Mouse (Mus musculus) megakaryocyte progenitor cell, adult 5-6 weeks (primary cell): ENCODE measurements around the gene Cd72. TPM values are rescaled to one million over a fixed set of nuclear protein-coding genes. Genes with fewer than 3 reads are reported as not detected.
A peak's percentile ranks its signal among the peaks of the same experiment; 100 is the strongest.
"Not testable (repeated sequence)": the region's sequence is repeated elsewhere in the genome, so short reads cannot be mapped to it uniquely, and the experiment has no call there.

ENCODE experiments used
- ATAC-seq: replicated peaks from 2 replicates; pipeline ENCODE4 v1.8.0; 2016; ENCODE audit warnings: mild to moderate bottlenecking, moderate TSS enrichment, inconsistent platforms; ENCODE audit not compliant: poor library complexity
- total RNA-seq, 2 experiments: library from RNA; stranded (forward) in 1 of 2; stranded (reverse) in 1 of 2; fragments of 157-497, 149-512 nt in 1 of 2; fragments of 200-1000 nt in 1 of 2; gene quantifications; 2 replicates each; pipeline versions ENCODE4 v1.2.3 to v1.2.4; 2015 to 2017

Cd72 gene
- total RNA-seq (2015) (2.2 and 6.3 TPM in 2 replicates), total RNA-seq (2017) (8.2 and 8.7 TPM in 2 replicates)

DNA sequence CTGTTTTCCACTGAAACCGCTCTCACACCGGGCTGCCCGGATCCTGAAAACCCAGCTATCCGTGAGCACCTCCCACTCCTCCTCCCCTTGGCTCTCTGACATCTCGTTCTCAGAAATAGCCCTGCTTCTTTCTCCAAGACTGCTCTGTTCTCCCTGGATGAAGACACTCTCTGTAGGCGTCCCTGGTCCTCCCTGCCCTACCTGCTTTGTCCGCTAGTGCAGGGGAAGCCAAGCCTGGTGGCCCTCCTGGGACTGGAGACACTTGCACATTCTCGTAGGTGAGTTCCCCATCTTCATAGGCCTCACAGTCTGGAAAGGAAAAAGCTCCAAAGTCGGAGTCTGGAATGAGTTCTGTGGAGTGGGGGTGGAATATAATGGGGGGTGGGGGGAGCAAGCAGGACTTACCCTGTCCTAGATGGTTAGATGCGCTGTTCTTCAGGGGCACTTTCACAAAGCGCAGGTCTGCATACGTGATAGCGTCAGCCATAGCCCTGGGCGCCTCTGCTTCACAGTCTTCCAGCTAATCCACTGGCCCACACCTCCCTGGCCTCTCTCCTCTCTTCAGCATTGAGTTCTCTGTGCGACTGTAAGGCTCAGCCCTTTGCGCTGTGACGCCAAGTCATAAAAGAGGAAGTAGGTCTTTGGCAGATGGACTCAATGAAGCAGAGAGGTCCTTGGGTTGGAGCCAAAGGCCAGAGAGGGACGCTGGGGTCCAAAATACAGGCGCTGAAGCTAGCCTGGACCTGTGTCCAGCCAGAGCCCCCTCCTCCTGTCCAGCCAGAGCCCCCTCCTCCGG is at the start of gene Cd72:
TSS of gene Cd72 (minus strand) at position 588 of the 796 bp plus-strand sequence.
- ATAC-seq: peak; percentile 73

DNA sequence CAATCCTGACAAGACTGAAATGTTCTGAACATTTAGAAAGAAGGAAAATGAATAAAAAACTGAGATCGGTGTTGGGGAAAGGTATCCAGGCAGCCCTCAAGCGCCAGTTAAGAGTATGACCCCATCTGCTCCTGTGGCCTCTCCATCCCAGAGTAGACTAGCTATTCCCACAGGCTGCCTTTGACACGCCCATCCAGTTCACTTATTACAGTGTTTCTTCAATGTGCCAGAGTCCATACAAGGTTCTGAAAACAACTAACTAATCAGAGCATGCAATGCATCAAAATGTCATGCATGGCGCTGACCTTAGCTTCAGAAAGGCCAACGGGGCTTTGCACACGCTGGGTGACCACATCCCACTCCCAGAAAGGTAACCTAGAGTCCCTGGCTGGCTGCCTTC is 49.1 kb upstream of the Cd72 start:
- ATAC-seq: no peak

DNA sequence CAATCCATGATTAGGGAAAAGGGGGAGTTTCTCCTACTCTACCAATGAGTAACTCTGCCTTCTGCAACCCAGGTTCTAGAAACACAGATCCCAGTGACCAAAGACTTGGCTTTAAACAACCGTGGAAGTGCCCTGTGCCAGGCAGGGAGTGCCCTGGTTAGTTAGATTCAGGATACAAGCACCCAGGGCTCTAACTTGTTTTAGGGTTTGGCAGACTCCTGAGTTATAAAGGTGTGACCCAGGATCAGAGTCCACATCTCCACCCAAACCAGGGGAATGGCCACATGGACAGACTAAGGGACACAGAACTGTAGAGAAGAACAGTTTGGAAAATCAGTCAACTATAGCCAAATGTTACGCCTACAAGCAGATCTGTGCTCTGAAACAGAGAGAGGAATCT is 48.6 kb upstream of the Cd72 start:
- no peak for ATAC-seq

DNA sequence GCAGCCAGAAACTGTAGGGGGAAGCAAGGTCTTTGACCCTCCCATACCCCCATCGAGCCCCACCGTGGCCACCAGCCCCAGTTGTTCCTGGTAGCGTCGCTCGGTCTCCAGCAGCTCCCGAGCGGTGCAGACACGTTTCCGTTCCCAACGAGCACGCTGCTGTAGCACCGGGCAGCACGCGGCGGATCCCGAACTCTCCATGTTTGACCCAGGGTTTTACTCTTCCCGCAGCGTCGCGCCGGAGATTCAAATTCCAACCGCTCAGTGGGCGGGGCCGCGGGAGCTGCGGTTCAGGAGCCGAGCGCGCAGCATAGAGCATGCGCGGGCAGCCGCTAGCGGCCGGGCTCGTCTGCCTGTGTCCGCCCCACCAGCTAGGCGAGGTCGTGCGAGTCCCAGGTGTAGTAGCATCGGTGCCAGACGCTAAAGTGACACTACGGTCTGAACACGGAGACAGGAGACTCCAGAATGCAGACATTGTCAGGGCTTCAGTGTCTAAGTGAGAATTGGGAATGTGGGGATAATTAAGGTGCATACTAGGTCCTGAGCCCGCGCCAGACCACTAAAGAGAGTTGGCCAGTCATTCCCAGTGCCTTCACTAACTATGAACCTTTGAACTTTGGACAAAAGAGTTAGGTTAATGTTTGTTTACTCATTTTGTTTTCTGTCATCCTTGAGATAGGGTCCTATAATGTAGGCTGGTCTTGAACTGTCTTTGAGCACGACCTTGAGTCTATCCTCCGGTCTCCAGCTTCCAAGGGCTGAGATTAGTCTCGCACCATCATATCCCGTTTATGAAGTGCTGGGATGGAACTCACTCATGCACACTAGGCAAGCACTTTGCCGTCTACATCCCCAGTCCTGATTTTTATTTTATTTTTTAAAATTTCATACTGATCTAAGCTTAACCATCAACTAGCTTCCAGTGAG is 45.2 kb upstream of the Cd72 start, which contains the start of gene Arhgef39:
TSS of gene Arhgef39 (minus strand) at position 289 of the 927 bp plus-strand sequence.
- peak; percentile 73 for ATAC-seq

DNA sequence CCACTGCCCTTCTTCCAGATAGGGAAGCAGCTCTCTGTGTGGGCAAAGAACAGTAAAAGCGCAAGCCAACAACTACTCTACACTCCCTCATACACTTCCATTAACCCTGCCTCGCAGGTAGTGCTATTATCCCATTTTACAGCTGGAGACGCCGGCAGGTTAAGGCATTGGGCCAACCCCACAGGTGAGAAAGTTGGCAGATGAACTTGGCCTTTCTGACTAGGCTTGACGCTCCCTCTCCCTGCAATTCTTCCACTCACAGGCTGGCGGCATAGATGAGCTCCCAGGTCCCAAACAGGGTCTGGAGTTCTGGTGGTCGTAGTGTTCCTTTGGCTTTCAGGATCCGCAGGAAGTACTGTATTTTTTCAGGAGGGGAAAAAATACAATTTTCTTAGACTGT is 44.6 kb upstream of the Cd72 start:
- ATAC-seq: peak; percentile 57

DNA sequence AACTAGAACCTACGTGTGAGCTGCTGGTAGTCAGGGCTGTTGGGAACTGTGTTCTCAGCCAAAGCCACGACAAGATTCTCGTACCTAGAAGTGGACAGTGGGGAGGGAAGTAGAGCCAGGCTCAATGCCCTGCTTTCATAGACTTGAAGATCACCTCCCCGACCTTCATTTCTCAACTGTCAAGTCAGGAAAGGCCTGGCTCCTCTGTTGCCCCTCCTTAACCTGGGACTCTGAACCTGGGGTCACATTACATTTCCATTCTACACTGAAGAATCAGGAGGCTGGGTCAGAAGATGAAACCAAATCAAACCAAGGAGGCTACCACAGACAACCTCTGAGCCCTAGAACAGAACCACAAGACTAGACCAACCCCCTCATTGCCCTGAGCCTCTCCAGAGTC is 43.5 kb upstream of the Cd72 start:
- no peak for ATAC-seq

DNA sequence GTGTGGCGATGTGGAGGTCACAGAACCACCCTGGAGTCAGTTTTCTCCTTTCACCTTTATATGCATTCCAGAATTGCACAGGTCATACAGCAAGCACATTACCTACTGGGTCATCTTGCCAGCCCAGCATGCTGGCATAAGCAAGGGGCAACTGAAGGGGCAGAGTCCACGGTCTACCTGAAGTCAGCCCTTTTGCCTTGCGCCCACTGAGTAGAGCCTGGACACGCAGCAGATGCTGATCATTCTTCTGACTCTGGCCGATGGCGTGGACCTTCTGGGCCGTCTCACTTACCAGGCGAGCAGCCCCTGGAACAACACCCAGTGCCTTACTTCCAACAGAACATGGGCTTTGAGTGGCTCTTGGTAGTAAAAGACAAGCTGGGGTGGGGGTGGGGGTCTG is 43.0 kb upstream of the Cd72 start:
- ATAC-seq: no peak

DNA sequence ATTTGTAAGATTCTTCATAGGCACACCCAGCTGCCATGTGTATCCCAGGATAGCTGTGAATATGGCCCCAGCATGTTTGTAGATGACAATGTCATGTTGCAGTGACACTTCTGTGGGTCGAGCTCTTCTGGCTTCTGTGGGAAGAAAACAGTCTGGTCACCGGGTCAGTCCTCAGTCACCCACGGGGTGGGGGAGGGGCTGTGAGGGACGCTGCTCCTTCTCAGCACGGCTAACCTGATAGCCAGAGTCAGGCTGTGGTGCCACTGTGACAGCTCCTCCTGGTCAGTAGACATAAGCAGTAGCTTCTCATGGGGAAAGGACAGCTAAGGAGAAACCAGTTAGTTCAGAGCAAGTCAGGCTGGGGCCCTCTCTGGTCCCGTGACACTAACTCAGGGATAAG is 42.2 kb upstream of the Cd72 start:
- no peak for ATAC-seq

DNA sequence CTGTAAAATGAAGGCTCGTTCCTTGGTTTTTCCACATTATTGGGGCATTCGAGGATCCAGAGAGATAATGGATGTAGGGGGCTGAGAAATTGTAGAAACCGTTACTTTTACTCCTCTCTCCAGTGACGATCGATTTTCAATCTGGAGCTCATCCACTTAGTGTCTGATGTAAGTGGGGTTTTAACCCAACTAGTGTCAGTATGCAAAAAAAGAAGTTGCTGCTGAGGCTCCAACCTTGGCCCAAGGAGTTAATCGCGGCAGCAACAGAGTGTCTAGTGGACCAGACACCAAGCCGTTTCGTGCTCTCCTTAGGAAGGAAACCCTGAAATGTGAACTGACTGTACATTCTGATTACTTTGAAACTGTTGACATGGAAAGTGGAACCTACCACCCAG is 39.4 kb upstream of the Cd72 start:
- ATAC-seq: no peak

DNA sequence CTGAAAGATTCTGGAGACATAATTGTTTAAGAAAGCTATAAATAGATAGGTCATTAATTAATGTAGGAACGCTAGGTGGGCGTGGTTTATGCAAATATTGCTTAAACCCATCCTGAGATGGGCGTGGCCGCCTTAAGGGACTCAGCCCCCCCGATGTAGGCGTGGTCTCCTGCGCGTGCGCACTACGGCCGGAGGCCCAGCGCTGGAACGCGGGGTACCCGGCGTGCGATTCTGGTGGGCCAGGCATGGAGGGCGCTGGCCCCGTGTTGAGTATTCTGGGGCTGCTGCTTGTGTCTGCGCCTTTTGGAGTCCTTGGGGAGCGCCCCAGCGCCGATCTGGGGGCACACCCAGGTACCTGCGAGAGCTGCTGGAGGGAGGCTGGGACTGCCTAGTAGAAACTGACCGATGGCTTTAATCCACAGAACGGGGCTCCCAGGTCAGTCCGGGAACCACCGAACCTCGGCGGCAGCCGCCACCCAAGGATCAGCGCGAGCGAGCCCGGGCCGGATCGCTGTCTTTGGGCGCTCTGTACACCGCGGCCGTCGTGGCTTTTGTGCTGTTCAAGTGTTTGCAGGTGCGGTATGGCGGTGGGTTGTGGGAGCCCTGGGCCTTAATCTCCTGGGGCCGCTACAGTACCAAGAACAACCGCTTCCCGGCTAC is 38.9 kb upstream of the Cd72 start:
- ATAC-seq: peak; percentile 72

DNA sequence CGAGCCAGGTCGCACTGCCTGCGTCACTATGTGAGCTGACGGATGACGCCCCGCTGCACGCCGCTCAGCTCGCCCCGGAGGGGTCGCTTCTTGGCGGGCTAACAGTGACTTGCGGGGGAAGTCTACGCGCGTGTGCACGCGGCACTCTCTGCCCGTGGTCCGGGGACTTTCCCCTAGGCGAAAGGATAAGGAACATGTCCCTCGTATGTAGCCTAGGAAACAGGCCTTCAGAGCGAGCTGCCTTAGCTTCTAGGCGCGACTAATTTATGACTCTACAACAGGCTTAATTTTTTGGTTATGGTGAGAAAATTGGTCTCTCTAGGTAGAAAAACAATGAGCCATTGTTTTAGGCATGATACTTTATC is 38.4 kb upstream of the Cd72 start, which contains the start of gene Ccdc107:
TSS of gene Ccdc107 (plus strand) at position 80 of the 365 bp plus-strand sequence.
- peak; percentile 90 for ATAC-seq

DNA sequence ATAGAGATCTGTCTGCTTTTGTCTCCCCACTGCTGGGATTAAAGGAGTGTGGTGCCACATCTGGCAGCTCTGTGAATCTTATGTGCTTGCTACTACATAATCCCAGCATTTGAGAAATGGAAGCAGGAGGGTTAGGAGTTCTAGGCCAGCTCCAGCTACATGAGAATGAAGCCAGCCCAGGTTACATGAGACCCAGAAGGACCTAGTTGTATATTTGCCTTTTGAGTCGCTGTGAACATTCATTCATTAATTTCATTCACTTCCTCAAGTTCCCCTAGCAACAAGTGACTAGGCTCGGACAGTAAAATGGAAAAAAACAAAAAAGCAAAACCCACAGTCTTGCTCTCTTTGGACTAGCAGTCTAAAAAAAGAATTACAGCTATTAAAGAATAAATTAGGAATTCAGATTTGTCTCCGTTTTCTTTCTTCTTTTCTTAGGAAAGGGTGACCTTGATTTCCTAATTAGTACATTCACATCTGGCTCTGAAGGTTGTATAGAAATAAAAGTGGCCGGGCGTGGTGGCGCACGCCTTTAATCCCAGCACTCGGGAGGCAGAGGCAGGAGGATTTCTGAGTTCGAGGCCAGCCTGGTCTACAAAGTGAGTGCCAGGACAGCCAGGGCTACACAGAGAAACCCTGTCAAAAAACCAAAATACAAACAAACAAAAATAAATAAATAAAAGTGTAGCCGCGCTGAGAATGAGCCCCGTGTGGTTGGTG is 37.8 kb upstream of the Cd72 start:
- no peak for ATAC-seq

DNA sequence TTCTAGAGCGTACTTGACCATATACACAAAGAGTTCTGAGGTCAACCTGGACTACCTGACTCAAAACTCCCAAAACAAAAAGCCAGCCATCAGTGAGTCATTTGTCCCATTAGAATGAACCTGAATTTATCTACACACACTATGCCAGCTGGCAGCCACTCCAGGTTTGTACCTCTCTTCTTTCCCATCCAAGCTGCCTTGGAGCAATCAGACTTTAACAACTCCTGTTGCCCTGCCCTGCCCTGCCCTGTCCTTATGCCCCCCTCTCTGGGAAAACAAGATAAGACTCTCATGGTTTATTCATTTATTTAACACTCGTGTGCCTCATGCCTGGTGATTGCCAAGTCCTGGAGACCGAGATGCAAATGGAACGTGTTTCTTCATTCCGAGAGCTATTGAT is 36.4 kb upstream of the Cd72 start:
- peak; percentile 30 for ATAC-seq

DNA sequence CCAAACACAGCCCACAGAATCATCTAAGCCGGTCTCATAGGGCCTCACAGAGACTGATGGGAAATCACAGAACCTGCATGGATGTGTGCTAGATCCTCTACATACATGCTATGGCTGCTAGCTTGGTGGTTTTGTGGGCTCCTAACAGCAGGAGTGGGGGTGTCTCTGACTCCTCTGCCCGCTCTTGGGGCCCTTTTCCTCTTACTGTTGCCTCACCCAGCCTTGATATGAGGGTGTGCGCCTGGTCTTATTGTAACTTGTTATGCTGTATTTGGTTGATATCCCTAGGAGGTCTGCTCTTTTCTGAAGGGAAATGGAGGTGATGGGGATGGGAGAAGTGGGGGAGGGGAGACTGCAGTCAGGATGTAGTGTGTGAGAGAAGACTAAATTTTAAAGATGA is 35.2 kb upstream of the Cd72 start:
- ATAC-seq: no peak

DNA sequence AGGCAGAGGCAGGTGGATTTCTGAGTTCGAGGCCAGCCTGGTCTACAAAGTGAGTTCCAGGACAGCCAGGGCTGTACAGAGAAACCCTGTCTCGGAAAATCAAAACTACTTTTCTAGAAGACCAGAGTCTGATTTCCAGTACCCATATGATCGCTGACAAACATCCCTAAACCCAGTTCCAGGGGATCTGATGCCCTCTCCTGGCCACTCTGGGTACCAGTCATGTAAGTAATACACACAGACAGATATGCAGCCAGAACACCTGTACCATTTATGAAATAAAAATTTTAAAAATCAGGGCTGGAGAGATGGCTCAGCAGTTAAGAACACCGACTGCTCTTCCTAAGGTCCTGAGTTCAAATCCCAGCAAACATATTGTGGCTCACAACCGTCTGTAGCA is 31.2 kb upstream of the Cd72 start:
- not testable (repeated sequence) for ATAC-seq

DNA sequence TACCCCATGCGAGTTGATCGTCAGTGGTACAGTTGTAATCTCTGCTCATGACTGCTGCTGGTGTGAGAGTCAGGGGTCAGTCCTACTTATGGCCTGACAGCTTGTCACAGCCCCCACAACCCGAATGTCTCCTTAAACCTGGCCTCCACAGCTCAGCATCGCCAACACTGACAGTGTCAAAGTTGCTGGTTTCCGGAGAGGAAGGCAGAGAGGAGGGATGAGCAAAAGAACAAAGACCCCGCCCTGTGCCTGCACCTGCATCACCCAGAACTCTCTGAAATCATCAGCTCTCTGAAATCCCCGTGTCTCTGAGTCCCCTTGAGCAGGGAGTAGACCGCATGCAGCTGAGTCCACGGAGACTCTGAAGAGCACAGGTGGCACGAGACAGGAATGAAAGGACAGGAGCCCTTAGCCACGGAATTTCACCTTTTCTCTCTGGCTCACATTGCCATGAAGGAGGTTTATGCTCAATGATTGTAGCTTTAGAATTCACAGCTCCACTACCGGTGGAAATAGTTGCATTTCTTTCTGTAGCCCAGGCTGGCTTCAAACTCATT is 29.2 kb upstream of the Cd72 start, which contains the start of gene Sit1:
TSS of gene Sit1 (minus strand) at position 200 of the 557 bp plus-strand sequence.
- no peak for ATAC-seq

DNA sequence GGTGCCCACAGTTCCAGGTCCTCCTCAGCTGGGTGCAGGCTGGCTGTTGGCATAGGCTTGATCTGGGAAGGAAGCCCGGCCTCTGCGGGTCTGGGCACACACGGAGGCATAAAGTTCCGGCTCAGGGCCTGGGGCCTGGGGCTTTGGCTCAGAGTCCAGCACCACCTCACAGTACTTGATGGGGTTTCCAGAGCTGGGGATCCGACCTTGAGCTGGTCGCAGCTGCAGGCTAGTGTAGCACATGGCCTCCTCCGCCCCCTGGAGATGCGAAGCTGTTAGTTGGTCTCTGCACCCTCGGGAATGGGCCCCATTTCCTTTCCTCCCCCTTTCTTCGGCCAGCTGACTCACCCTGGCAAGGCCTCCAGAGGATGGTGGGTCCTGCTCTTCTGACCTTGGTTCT is 28.2 kb upstream of the Cd72 start:
- ATAC-seq: no peak

DNA sequence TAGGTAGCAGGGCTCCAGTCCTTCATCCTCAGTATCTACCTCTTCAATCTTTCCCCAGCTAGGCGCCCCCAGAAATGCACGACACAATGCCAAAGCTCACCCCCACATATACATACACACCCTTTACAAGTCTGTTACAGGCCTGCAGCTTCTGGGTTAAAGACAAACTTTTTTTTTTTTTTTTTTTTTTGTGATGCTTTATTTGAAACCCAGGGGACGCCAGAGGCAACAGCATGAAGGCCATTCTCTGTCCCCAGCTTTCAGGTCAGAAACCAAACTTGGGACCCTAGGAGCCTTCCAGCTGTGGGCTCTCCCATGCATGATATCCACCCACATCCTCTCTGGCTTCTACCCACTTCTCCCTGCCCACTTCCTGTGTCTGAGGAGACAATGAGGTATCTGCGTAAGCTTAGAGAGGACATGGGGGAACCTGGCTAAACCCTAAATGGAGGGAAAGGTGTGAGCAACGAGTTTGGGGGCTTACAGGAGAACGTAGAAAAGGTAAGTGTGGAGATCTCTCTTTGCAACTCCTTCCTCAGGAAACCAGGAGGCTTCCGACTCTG is 27.5 kb upstream of the Cd72 start:
- peak; percentile 38 for ATAC-seq

DNA sequence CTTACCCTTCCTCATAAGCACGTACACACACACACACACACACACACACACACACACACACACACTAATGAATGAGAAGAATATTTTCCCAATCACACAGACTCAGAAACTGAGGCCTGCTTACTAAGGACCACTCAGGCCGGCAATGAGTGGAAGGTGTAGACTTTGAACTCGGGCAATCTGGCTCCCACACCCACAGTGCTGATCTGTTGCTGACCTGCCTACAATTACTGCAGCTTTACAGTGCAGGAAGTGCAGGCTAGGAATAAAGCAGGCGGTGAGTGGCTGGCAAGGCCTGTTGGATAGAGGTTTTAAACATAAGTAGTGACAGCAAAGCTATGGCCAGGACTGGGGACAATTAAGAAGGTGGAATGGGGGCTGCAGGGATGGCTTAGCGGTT is 26.6 kb upstream of the Cd72 start:
- ATAC-seq: no peak
